Mouse (Mus musculus) MEL (cell line): ENCODE data around the gene Prkd2.

Source experiments
- CTCF ChIP-seq, 3 experiments: IDR thresholded peaks in 2 of 3; conservative IDR thresholded peaks in 1 of 3; 2 replicates each; pipeline ENCODE4 v1.5.1; 2011 to 2012; ENCODE audit warnings: low read length in 3 of 3, low read depth in 2 of 3, mild to moderate bottlenecking in 2 of 3, improper control_type of control experiment in 1 of 3, inconsistent platforms in 1 of 3, mixed read lengths in 1 of 3, moderate library complexity in 1 of 3; ENCODE audit not compliant: control insufficient read depth in 1 of 3, insufficient read depth in 1 of 3, poor library complexity in 1 of 3, severe bottlenecking in 1 of 3
- ETS1 ChIP-seq: IDR thresholded peaks from 2 replicates; pipeline ENCODE4 v1.6.1; 2012; ENCODE audit warnings: low read depth, mild to moderate bottlenecking, inconsistent platforms, low read length, improper control_type of control experiment, moderate library complexity
- GABPA ChIP-seq: IDR thresholded peaks from 2 replicates; pipeline ENCODE4 v1.6.1; 2012; ENCODE audit warnings: low read depth, mild to moderate bottlenecking, inconsistent platforms, low read length, improper control_type of control experiment, moderate library complexity
- JUND ChIP-seq: IDR thresholded peaks from 2 replicates; pipeline ENCODE4 v1.6.1; 2011; ENCODE audit warnings: low read depth, mild to moderate bottlenecking, improper control_type of control experiment, low read length
- POLR2AphosphoS2 ChIP-seq: IDR thresholded peaks from 2 replicates; pipeline ENCODE4 v1.6.1; 2011; ENCODE audit warnings: low read length, improper control_type of control experiment
- SIN3A ChIP-seq: IDR thresholded peaks from 2 replicates; pipeline ENCODE4 v1.6.1; 2012; ENCODE audit warnings: low read length, improper control_type of control experiment, inconsistent platforms
- TBP ChIP-seq: IDR thresholded peaks from 2 replicates; pipeline ENCODE4 v1.8.0; 2011; ENCODE audit warnings: low read depth, low read length, improper control_type of control experiment

DNA sequence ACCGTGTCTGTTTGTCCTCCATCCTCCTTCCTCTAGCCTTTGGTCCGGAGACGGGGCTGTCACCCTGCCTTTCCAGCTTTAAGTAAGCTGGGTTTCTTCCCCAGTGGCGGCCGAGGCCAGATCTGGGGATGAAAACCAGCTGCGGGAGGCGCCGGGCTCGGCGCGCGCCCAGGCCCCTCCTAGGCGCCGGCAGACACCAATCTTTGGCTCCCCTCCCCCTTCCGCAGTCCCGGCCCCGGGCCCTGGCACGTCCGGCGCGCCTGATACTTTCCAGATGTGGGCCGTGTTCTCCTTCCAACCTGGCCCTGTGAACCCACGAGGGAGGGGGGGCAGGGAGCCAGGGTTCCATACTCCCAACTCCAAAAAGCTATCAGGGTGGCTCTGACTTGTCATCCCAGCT, 48.2 kb downstream of the Prkd2 start:
- TF ChIP-seq POLR2AphosphoS2, result no peak
- no peak for TF ChIP-seq JUND
- no peak for TF ChIP-seq TBP
- TF ChIP-seq CTCF (IDR thresholded peaks at IDR 0.05 in 2 of 3, conservative IDR thresholded peaks at IDR 0.05 in 1 of 3; ENCODE audit: control insufficient read depth in 1 of 3, insufficient read depth in 1 of 3, low read depth in 2 of 3, low read length in 3 of 3, poor library complexity in 1 of 3, severe bottlenecking in 1 of 3), result no peak
- TF ChIP-seq GABPA, result no peak
- no peak for TF ChIP-seq SIN3A
- no peak for TF ChIP-seq ETS1
